Mouse (Mus musculus) erythroblast, embryonic 14.5 days (primary cell): ENCODE data around the gene Kdm1b. TPM values are rescaled to one million over a fixed set of nuclear protein-coding genes. Genes with fewer than 3 reads are reported as not detected.

Experiments
- H3K27me3 ChIP-seq: 2 replicates; pipeline ENCODE4 v1.6.1; 2012; ENCODE audit warnings: inconsistent platforms; ENCODE audit not compliant: control insufficient read depth
- H3K36me3 ChIP-seq: 2 replicates; pipeline ENCODE4 v1.6.1; 2012; ENCODE audit warnings: mild to moderate bottlenecking, inconsistent platforms; ENCODE audit not compliant: control insufficient read depth
- H3K4me1 ChIP-seq: 2 replicates; pipeline ENCODE4 v1.6.1; 2012; ENCODE audit warnings: inconsistent platforms; ENCODE audit not compliant: control insufficient read depth
- H3K4me3 ChIP-seq: replicated peaks from 2 replicates; pipeline ENCODE3; 2012; ENCODE audit warnings: moderate library complexity, mild to moderate bottlenecking, inconsistent platforms
- H3K9me3 ChIP-seq: 2 replicates; pipeline ENCODE4 v1.6.1; 2012; ENCODE audit warnings: low read length, inconsistent platforms, mixed read lengths; ENCODE audit not compliant: control insufficient read depth
- GATA1 ChIP-seq: IDR thresholded peaks from 2 replicates; pipeline ENCODE4 v1.6.1; 2012; ENCODE audit warnings: low read length, inconsistent platforms, mixed read lengths
- TAL1 ChIP-seq: IDR thresholded peaks from 3 replicates; pipeline ENCODE4 v1.6.1; 2012; ENCODE audit warnings: low read length, inconsistent platforms, mixed read lengths
- polyA plus RNA-seq: library from polyadenylated mRNA; stranded (reverse); fragments of >175 nt; gene quantifications from 2 replicates; pipeline ENCODE4 v1.2.3, GENCODE M21; 2012

The Kdm1b gene
- polyA plus RNA-seq, 1 experiment, result 0.04 TPM

- Histone ChIP-seq H3K36me3 (peaks cover 30% of the 10 kb centered on the region), H3K4me1 (0 out of 2 replicates have a peak, but pooled peaks cover 2% of the 10 kb centered on the region), H3K9me3 (no peaks in the 10 kb centered on the region), H3K4me3 (no peak overlapping the region), H3K27me3 (peaks cover 2% of the 10 kb centered on the region; the same call in 1 of the 2 replicates)
- TF ChIP-seq TAL1, result no peak
Observed at GRCm38 (mm10) chr13:47050009-47050408, 6.7 kb downstream of the Kdm1b start.

- H3K27me3 ChIP-seq, result no peaks in the 10 kb centered on the region
- no peak for TF ChIP-seq GATA1
- no peak for TF ChIP-seq TAL1
- H3K9me3 ChIP-seq, result no peaks in the 10 kb centered on the region
- no peak overlapping the region for H3K4me3 ChIP-seq
- H3K36me3 ChIP-seq, result peaks cover 30% of the 10 kb centered on the region
- H3K4me1 ChIP-seq, result 0 out of 2 replicates have a peak, but pooled peaks cover 2% of the 10 kb centered on the region
Observed at GRCm38 (mm10) chr13:47053971-47054370, 10.7 kb downstream of the Kdm1b start.

GRCm38 (mm10) chr13:47056126-47056525 is 12.8 kb downstream of the Kdm1b start:
- Histone ChIP-seq H3K36me3 (peaks cover 28% of the 10 kb centered on the region), H3K4me1 (no peaks in the 10 kb centered on the region), H3K27me3 (no peaks in the 10 kb centered on the region), H3K4me3 (no peak overlapping the region), H3K9me3 (no peaks in the 10 kb centered on the region)
- no peak for TF ChIP-seq GATA1
- no peak for TF ChIP-seq TAL1

DNA sequence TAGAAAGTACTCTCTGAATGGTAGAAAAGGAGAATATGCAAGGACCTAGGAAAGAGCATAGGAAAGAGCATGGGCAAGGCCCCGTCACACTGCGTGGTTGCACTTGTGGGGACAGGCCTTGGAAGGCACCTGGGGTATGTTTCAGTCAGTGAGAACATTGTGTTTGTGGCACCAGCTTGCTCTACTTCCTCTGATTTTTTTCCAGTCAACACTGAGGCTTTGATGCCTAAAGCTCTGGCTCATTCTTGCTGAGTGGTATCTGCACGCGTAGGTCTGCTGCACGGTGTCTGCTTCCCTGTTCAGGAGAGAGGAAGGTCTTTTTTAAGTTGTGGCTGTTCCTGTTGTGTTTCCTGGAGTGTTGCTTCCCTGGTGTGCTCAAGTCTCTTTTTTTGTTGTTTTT is 13.5 kb downstream of the Kdm1b start:
- TF ChIP-seq GATA1 (no peak), TAL1 (no peak)
- Histone ChIP-seq H3K4me3 (no peak overlapping the region), H3K9me3 (no peaks in the 10 kb centered on the region), H3K27me3 (no peaks in the 10 kb centered on the region), H3K4me1 (no peaks in the 10 kb centered on the region), H3K36me3 (peaks cover 27% of the 10 kb centered on the region)

- TF ChIP-seq TAL1 (no peak), GATA1 (no peak)
- H3K4me1 ChIP-seq, result no peaks in the 10 kb centered on the region
- peaks cover 28% of the 10 kb centered on the region for H3K36me3 ChIP-seq
- no peaks in the 10 kb centered on the region for H3K27me3 ChIP-seq
- no peak overlapping the region for H3K4me3 ChIP-seq
- no peaks in the 10 kb centered on the region for H3K9me3 ChIP-seq
Observed at GRCm38 (mm10) chr13:47062756-47063155, 19.5 kb downstream of the Kdm1b start.

DNA sequence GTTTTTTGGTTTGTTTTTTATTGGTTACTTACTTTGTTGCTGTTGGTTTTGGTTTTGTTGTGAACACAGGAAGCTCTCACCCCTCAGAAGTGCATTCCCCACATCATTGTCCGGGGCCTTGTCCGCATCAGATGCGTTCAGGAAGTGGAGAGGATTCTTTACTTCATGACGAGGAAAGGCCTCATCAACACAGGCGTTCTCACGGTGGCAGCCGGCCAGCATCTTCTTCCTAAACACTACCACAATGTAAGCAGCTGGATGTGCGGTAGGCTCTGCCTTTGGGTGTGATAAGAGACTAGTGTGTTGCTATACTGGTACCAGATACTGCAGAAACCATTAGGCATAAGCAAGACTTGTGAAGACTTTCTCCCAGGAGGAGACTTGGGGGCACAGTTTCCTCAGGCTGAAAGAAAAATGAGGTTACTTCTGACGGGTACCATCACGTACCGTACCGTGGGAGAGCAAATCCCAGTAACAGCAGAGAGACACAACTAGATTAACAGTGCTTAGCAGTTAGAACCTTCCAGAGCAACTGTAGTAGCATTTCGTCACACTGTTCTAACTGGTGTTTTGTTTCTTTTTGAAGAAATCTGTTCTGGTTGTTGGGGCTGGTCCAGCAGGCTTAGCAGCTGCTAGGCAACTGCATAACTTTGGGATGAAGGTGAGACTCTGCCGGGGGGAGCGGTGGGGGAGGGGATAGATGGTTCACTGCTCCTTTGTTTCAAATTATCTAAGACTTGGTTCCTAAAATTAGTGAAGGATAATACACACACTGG is 20.9 kb downstream of the Kdm1b start:
- no peaks in the 10 kb centered on the region for H3K27me3 ChIP-seq
- TF ChIP-seq GATA1, result no peak
- TF ChIP-seq TAL1, result no peak
- H3K9me3 ChIP-seq, result no peaks in the 10 kb centered on the region
- no peaks in the 10 kb centered on the region for H3K4me1 ChIP-seq
- H3K4me3 ChIP-seq, result no peak overlapping the region
- H3K36me3 ChIP-seq, result peaks cover 34% of the 10 kb centered on the region

- H3K4me3 ChIP-seq, result no peak overlapping the region
- no peaks in the 10 kb centered on the region for H3K27me3 ChIP-seq
- H3K36me3 ChIP-seq, result peaks cover 29% of the 10 kb centered on the region
- no peak for TF ChIP-seq TAL1
- no peaks in the 10 kb centered on the region for H3K9me3 ChIP-seq
- H3K4me1 ChIP-seq, result no peaks in the 10 kb centered on the region
Observed at GRCm38 (mm10) chr13:47066516-47066915, 23.2 kb downstream of the Kdm1b start.

GRCm38 (mm10) chr13:47067001-47067400 is 23.7 kb downstream of the Kdm1b start:
- H3K4me3 ChIP-seq, result no peak overlapping the region
- TF ChIP-seq TAL1, result no peak
- TF ChIP-seq GATA1, result no peak
- no peaks in the 10 kb centered on the region for H3K9me3 ChIP-seq
- peaks cover 31% of the 10 kb centered on the region for H3K36me3 ChIP-seq
- H3K4me1 ChIP-seq, result no peaks in the 10 kb centered on the region
- H3K27me3 ChIP-seq, result no peaks in the 10 kb centered on the region

DNA sequence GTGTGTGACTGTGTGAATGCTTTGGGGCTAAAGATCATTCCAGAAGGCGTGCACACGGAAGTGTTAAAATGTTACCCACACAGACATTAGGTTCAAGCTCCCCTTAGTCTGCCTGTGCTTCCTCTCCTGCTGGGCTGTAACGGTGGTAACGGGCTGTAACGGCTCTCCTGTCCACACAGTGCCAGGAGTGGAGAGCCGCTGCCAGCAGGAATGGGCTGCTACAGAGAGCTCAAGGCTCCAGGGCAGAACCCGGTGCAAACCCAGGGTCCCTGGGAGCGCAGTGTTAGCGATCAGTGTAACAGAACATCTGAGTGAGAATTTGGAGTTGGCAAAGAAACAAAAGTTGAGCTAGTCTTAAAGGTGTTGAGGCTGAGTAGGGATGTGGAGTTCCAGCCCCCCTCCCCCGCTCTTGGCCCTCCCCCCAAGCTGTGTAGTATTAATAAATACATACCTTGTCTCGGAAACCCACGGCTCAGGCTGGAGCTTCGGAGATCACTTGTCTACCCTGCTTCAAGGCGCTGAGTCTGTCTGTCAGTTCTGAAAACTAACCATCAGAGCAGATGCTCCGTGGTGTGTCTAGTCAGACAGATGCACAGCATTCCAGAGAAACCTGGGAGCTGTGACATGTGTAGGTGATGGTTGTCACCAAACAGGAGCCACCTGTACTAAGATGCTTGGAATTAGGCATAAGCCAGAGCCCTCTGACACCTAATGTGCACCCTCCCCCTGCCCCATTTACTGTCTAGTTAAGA is 27.2 kb downstream of the Kdm1b start:
- TF ChIP-seq TAL1, result no peak
- TF ChIP-seq GATA1, result no peak
- H3K4me1 ChIP-seq, result no peaks in the 10 kb centered on the region
- no peaks in the 10 kb centered on the region for H3K27me3 ChIP-seq
- peaks cover 25% of the 10 kb centered on the region for H3K36me3 ChIP-seq
- no peaks in the 10 kb centered on the region for H3K9me3 ChIP-seq
- H3K4me3 ChIP-seq, result no peak overlapping the region
